Mouse (Mus musculus): ENCODE measurements around the gene Fut4.
"Not testable (repeated sequence)": the region's sequence is repeated elsewhere in the genome, so short reads cannot be mapped to it uniquely, and the experiment has no call there.

Fut4 gene

GRCm38 (mm10) chr9:14726005-14726404, 26.2 kb downstream of the Fut4 start:
- DNase-seq (ENCODE audit: low spot score), result no peak

- DNase-seq (ENCODE audit: low spot score), result no peak
Observed at GRCm38 (mm10) chr9:14724755-14725420, 27.3 kb downstream of the Fut4 start.

- DNase-seq (ENCODE audit: low spot score), result no peak
Observed at GRCm38 (mm10) chr9:14721610-14722009, 30.6 kb downstream of the Fut4 start.

GRCm38 (mm10) chr9:14720384-14720783, 31.8 kb downstream of the Fut4 start:
- DNase-seq (ENCODE audit: low spot score), result no peak

GRCm38 (mm10) chr9:14718332-14718691, 33.9 kb downstream of the Fut4 start:
- no peak for DNase-seq (ENCODE audit: low spot score)

GRCm38 (mm10) chr9:14717689-14718331, 34.4 kb downstream of the Fut4 start:
- DNase-seq (ENCODE audit: low spot score), result peak; percentile 10

GRCm38 (mm10) chr9:14715258-14715657, 36.9 kb downstream of the Fut4 start:
- no peak for DNase-seq (ENCODE audit: low spot score)

GRCm38 (mm10) chr9:14710910-14711309, 41.3 kb downstream of the Fut4 start:
- no peak for DNase-seq (ENCODE audit: low spot score)

- DNase-seq (ENCODE audit: low spot score), result no peak
Observed at GRCm38 (mm10) chr9:14705321-14706162, 46.7 kb downstream of the Fut4 start.

GRCm38 (mm10) chr9:14700795-14701194, 51.4 kb downstream of the Fut4 start:
- not testable (repeated sequence) for DNase-seq (ENCODE audit: low spot score)

GRCm38 (mm10) chr9:14699288-14699640, 52.9 kb downstream of the Fut4 start:
- no peak for DNase-seq (ENCODE audit: low spot score)

GRCm38 (mm10) chr9:14698582-14699287, 53.5 kb downstream of the Fut4 start:
- DNase-seq (ENCODE audit: low spot score), result peak; percentile 86

All from ovary, postnatal 36 days (tissue).